Mouse (Mus musculus) CH12.LX (cell line): ENCODE results near the gene Far2. TPM values are rescaled to one million over a fixed set of nuclear protein-coding genes. Genes with fewer than 3 reads are reported as not detected.

Experiments used
- DNase-seq: peaks from one replicate; pipeline ENCODE4 v3.0.0-alpha.2; 2013; ENCODE audit errors: extremely low read depth
- H3K27ac ChIP-seq: 2 replicates; pipeline ENCODE4 v1.5.1; 2012; ENCODE audit warnings: low read depth, mild to moderate bottlenecking, control low read depth, moderate library complexity; ENCODE audit not compliant: insufficient read depth
- H3K27me3 ChIP-seq: replicated peaks from 2 replicates; pipeline ENCODE3; 2012; ENCODE audit warnings: inconsistent platforms
- H3K36me3 ChIP-seq, 2 experiments: replicated peaks in 1 of 2; 2 replicates each; pipeline versions ENCODE3 to v1.6.1; 2012; ENCODE audit warnings: inconsistent platforms in 1 of 2, low read length in 1 of 2, mild to moderate bottlenecking in 1 of 2, mixed read lengths in 1 of 2, moderate library complexity in 1 of 2; ENCODE audit not compliant: control insufficient read depth in 1 of 2, insufficient read depth in 1 of 2
- H3K4me1 ChIP-seq, 2 experiments: 2 replicates each; pipeline ENCODE4 v1.6.1; 2012; ENCODE audit warnings: inconsistent platforms in 1 of 2, moderate library complexity in 1 of 2; ENCODE audit not compliant: insufficient read depth in 2 of 2, control insufficient read depth in 1 of 2
- H3K4me2 ChIP-seq: 2 replicates; pipeline ENCODE4 v1.6.1; 2012; ENCODE audit warnings: low read depth, mild to moderate bottlenecking, control low read depth; ENCODE audit not compliant: poor library complexity, insufficient read depth, severe bottlenecking
- H3K4me3 ChIP-seq, 3 experiments: fragments of 150-350 bp in 1 of 3; sonication (generic) in 1 of 3; replicated peaks in 1 of 3; 2 replicates each; pipeline versions ENCODE3 to v1.5.1; 2011 to 2012; ENCODE audit warnings: low read depth in 2 of 3, low read length in 2 of 3, mild to moderate bottlenecking in 2 of 3, moderate library complexity in 2 of 3, control low read depth in 1 of 3, improper control_type of control experiment in 1 of 3, inconsistent platforms in 1 of 3, mixed read lengths in 1 of 3; ENCODE audit not compliant: poor library complexity in 1 of 3
- H3K79me2 ChIP-seq: replicated peaks from 2 replicates; pipeline ENCODE4 v1.6.1; 2012; ENCODE audit warnings: mild to moderate bottlenecking, moderate library complexity; ENCODE audit not compliant: control insufficient read depth, poor library complexity, insufficient read depth, severe bottlenecking; ENCODE audit errors: extremely low read depth
- H3K9ac ChIP-seq: 2 replicates; pipeline ENCODE4 v1.6.1; 2012; ENCODE audit warnings: low read depth, mild to moderate bottlenecking, control low read depth, moderate library complexity; ENCODE audit not compliant: insufficient read depth
- H3K9me3 ChIP-seq: replicated peaks from 2 replicates; pipeline ENCODE3; 2012; ENCODE audit warnings: low read length, inconsistent platforms, mixed read lengths
- BHLHE40 ChIP-seq: IDR thresholded peaks from 2 replicates; pipeline ENCODE4 v1.6.1; 2011; ENCODE audit warnings: mild to moderate bottlenecking, low read depth, low read length, improper control_type of control experiment
- CHD2 ChIP-seq: IDR thresholded peaks from 2 replicates; pipeline ENCODE4 v1.6.1; 2011; ENCODE audit warnings: low read length, improper control_type of control experiment
- CTCF ChIP-seq, 2 experiments: IDR thresholded peaks in 1 of 2; conservative IDR thresholded peaks in 1 of 2; 2 replicates each; pipeline ENCODE4 v1.5.1; 2011 to 2012; ENCODE audit warnings: low read depth in 2 of 2, low read length in 2 of 2, improper control_type of control experiment in 1 of 2, inconsistent platforms in 1 of 2, mild to moderate bottlenecking in 1 of 2, moderate library complexity in 1 of 2
- E2F4 ChIP-seq: IDR thresholded peaks from 2 replicates; pipeline ENCODE4 v1.6.1; 2011; ENCODE audit warnings: low read depth, low read length, improper control_type of control experiment; ENCODE audit not compliant: insufficient replicate concordance
- EP300 ChIP-seq: IDR thresholded peaks from 2 replicates; pipeline ENCODE4 v1.6.1; 2011; ENCODE audit warnings: low read length, improper control_type of control experiment
- ETS1 ChIP-seq: conservative IDR thresholded peaks from 2 replicates; pipeline ENCODE4 v1.6.1; 2012; ENCODE audit warnings: low read depth, mild to moderate bottlenecking, inconsistent platforms, low read length, improper control_type of control experiment, moderate library complexity
- GABPA ChIP-seq: IDR thresholded peaks from 2 replicates; pipeline ENCODE4 v1.6.1; 2012; ENCODE audit warnings: low read depth, low read length, improper control_type of control experiment, inconsistent platforms; ENCODE audit not compliant: insufficient replicate concordance
- HCFC1 ChIP-seq: IDR thresholded peaks from 2 replicates; pipeline ENCODE4 v1.6.1; 2012; ENCODE audit warnings: low read depth, mild to moderate bottlenecking, inconsistent platforms, low read length, improper control_type of control experiment
- IRF4 ChIP-seq: IDR thresholded peaks from 2 replicates; pipeline ENCODE4 v1.6.1; 2014; ENCODE audit warnings: low read depth, mild to moderate bottlenecking, inconsistent platforms, low read length, improper control_type of control experiment
- KAT2A ChIP-seq: IDR thresholded peaks from 2 replicates; pipeline ENCODE4 v1.6.1; 2012; ENCODE audit warnings: low read length, improper control_type of control experiment, inconsistent platforms; ENCODE audit not compliant: insufficient replicate concordance
- MAFK ChIP-seq: IDR thresholded peaks from 2 replicates; pipeline ENCODE4 v1.6.1; 2011; ENCODE audit warnings: low read length, improper control_type of control experiment; ENCODE audit not compliant: insufficient replicate concordance
- MAZ ChIP-seq: IDR thresholded peaks from 2 replicates; pipeline ENCODE4 v1.6.1; 2012; ENCODE audit warnings: low read depth, mild to moderate bottlenecking, inconsistent platforms, low read length, improper control_type of control experiment, moderate library complexity
- MYC ChIP-seq: IDR thresholded peaks from 2 replicates; pipeline ENCODE4 v1.6.1; 2011; ENCODE audit warnings: low read depth, mild to moderate bottlenecking, improper control_type of control experiment, low read length
- POLR2A ChIP-seq: IDR thresholded peaks from 2 replicates; pipeline ENCODE4 v1.6.1; 2011; ENCODE audit warnings: low read depth, mild to moderate bottlenecking, improper control_type of control experiment, low read length
- POLR2AphosphoS2 ChIP-seq: IDR thresholded peaks from 2 replicates; pipeline ENCODE4 v1.6.1; 2011; ENCODE audit warnings: low read depth, low read length, improper control_type of control experiment
- SIN3A ChIP-seq: IDR thresholded peaks from 2 replicates; pipeline ENCODE4 v1.6.1; 2012; ENCODE audit warnings: low read length, improper control_type of control experiment, inconsistent platforms
- SMC3 ChIP-seq: IDR thresholded peaks from 2 replicates; pipeline ENCODE4 v1.6.1; 2011; ENCODE audit warnings: low read depth, low read length, improper control_type of control experiment
- USF1 ChIP-seq: IDR thresholded peaks from 2 replicates; pipeline ENCODE4 v1.6.1; 2014; ENCODE audit warnings: low read depth, mild to moderate bottlenecking, inconsistent platforms, low read length, improper control_type of control experiment
- USF2 ChIP-seq: conservative IDR thresholded peaks from 2 replicates; pipeline ENCODE4 v1.6.1; 2011; ENCODE audit warnings: low read depth, low read length, improper control_type of control experiment
- ZKSCAN1 ChIP-seq: IDR thresholded peaks from 2 replicates; pipeline ENCODE4 v1.6.1; 2012; ENCODE audit warnings: low read depth, inconsistent platforms, low read length, improper control_type of control experiment, borderline replicate concordance
- ZMIZ1 ChIP-seq: IDR thresholded peaks from 2 replicates; pipeline ENCODE4 v1.6.1; 2012; ENCODE audit warnings: low read depth, mild to moderate bottlenecking, inconsistent platforms, low read length, improper control_type of control experiment
- ZNF384 ChIP-seq: IDR thresholded peaks from 2 replicates; pipeline ENCODE4 v1.6.1; 2012; ENCODE audit warnings: low read depth, low read length, improper control_type of control experiment, inconsistent platforms
- dilution Hi-C: fragments of 300-500 bp; cut with MboI; formaldehyde crosslinking; loops from 2 replicates; pipeline ENCODE4 v1.14.3; 2020; ENCODE audit warnings: low sequenced_read_pairs; ENCODE audit not compliant: extremely low pct_unique_long_range_greater_than_20kb, extremely low pct_ligation_motif_present
- in situ Hi-C: fragments of 300-500 bp; cut with MboI; formaldehyde crosslinking; loops from 3 replicates; pipeline ENCODE4 v1.14.3; 2019; ENCODE audit warnings: low sequenced_read_pairs, low pct_ligation_motif_present, low pct_unique_long_range_greater_than_20kb, mixed read lengths
- polyA plus RNA-seq: library from polyadenylated mRNA; unstranded; fragments of >175 nt; gene quantifications from 2 replicates; pipeline ENCODE4 v1.2.1, GENCODE M21; 2012; ENCODE audit warnings: low read depth; ENCODE audit not compliant: insufficient read length
- total RNA-seq, 2 experiments: library from RNA; depleted of rRNA; stranded (reverse); fragments of 300-350 nt in 1 of 2; fragments of >200 nt in 1 of 2; gene quantifications; 2 replicates each; pipeline ENCODE4 v1.2.3; 2012 to 2014

Far2 gene
- total and polyA plus RNA-seq, 3 experiments, result 0.51 to 1.6 TPM; not detected in 1

- TF ChIP-seq ZNF384 (no peak), POLR2AphosphoS2 (no peak), MAZ (no peak), SIN3A (no peak), HCFC1 (no peak), EP300 (no peak), GABPA (no peak), USF1 (no peak), BHLHE40 (no peak), ZMIZ1 (no peak), E2F4 (no peak), CHD2 (no peak), ETS1 (no peak), ZKSCAN1 (no peak)
- no peak for DNase-seq
- no peak overlapping the region for H3K9ac ChIP-seq
- no peaks in the 10 kb centered on the region for H3K36me3 ChIP-seq
- in situ Hi-C loops, result no loop called here
- no peaks in the 10 kb centered on the region for H3K9me3 ChIP-seq
- dilution Hi-C loops, result no loop called here
- no peak overlapping the region for H3K27ac ChIP-seq
- no peaks in the 10 kb centered on the region for H3K79me2 ChIP-seq
- no peaks in the 10 kb centered on the region for H3K4me1 ChIP-seq
- no peak overlapping the region for H3K4me2 ChIP-seq
- no peaks in the 10 kb centered on the region for H3K27me3 ChIP-seq
- no peak overlapping the region for H3K4me3 ChIP-seq
These were observed 50.0 kb downstream of the Far2 start for GRCm38 (mm10) chr6:148097039-148097438.

- no peak for TF ChIP-seq SMC3
- TF ChIP-seq CTCF (conservative IDR thresholded peaks at IDR 0.05 in 1 of 2, IDR thresholded peaks at IDR 0.05 in 1 of 2; ENCODE audit: low read depth in 2 of 2, low read length in 2 of 2), result no peak
- TF ChIP-seq BHLHE40, result no peak
- TF ChIP-seq EP300, result no peak
- no peak for TF ChIP-seq IRF4
- no peak for TF ChIP-seq MYC
- no peak for TF ChIP-seq USF2
- no peak for TF ChIP-seq MAFK
- TF ChIP-seq KAT2A, result no peak
- TF ChIP-seq POLR2A, result no peak
- no peak for TF ChIP-seq MAZ
- no peak for TF ChIP-seq ZKSCAN1
- TF ChIP-seq SIN3A, result no peak
- no peak for TF ChIP-seq USF1
- no peak for TF ChIP-seq ZMIZ1
- TF ChIP-seq HCFC1, result no peak
- no peaks in the 10 kb centered on the region for H3K79me2 ChIP-seq
- no peak overlapping the region for H3K4me3 ChIP-seq
- H3K36me3 ChIP-seq, result no peaks in the 10 kb centered on the region
- dilution Hi-C loops (no loop called here), in situ Hi-C loops (no loop called here)
- H3K4me1 ChIP-seq, result peaks cover 0 to 3% of the 10 kb centered on the region in 2 experiments; a peak in 2 of 4 replicates
- no peak for DNase-seq
- H3K9me3 ChIP-seq, result no peaks in the 10 kb centered on the region
- H3K4me2 ChIP-seq, result no peak overlapping the region
- no peak overlapping the region for H3K9ac ChIP-seq
- no peak overlapping the region for H3K27ac ChIP-seq
- H3K27me3 ChIP-seq, result no peaks in the 10 kb centered on the region
These were observed 54.9 kb downstream of the Far2 start for GRCm38 (mm10) chr6:148101977-148102376.
